Mouse (Mus musculus) C2C12 (cell line): Measurements from ENCODE around the gene Ccn6.

Experiments used
- CEBPB ChIP-seq: IDR thresholded peaks from one replicate; pipeline ENCODE4 v1.6.1; 2011; ENCODE audit warnings: low read depth, mild to moderate bottlenecking, control low read depth, moderate library complexity
- CTCF ChIP-seq: IDR thresholded peaks from one replicate; pipeline ENCODE4 v1.5.1; 2011; ENCODE audit not compliant: control insufficient read depth, insufficient read depth, insufficient read length
- MAX ChIP-seq: IDR thresholded peaks from one replicate; pipeline ENCODE4 v1.6.1; 2011; ENCODE audit warnings: mild to moderate bottlenecking, control low read depth
- MYOD1 ChIP-seq: IDR thresholded peaks from one replicate; pipeline ENCODE4 v1.6.1; 2011; ENCODE audit warnings: low read depth; ENCODE audit not compliant: control insufficient read depth, insufficient read length
- MYOG ChIP-seq: IDR thresholded peaks from one replicate; pipeline ENCODE4 v1.6.1; 2011; ENCODE audit not compliant: control insufficient read depth, insufficient read length; ENCODE audit errors: extremely low read depth

DNA sequence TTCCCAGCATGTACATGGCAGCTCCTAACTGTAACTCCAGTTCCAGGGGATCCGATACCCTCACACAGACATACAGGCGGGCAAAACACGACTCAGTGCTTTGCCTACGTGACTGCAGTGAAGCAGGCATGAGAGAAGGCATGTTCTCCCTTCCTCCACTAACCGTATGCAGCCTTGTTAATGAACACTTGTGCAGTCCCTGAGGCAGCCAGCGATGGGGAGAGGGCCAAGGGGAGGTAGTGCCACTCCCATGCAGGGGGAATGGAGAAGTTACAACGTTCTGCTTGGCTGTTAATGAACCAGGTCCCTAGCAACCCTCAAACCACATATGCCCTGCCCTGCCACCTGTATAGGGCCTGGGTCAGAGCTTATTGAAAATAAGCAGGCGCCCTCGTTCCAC lies 6.0 kb upstream of the Ccn6 start:
- TF ChIP-seq MYOD1, result no peak
- no peak for TF ChIP-seq MAX
- TF ChIP-seq CTCF, result no peak
- no peak for TF ChIP-seq MYOG
- TF ChIP-seq CEBPB, result no peak
